Mouse (Mus musculus): Measurements from ENCODE around the gene Tnfrsf13b.
"Not testable (repeated sequence)": the region's sequence is repeated elsewhere in the genome, so short reads cannot be mapped to it uniquely, and the experiment has no call there.

Tnfrsf13b gene

DNA sequence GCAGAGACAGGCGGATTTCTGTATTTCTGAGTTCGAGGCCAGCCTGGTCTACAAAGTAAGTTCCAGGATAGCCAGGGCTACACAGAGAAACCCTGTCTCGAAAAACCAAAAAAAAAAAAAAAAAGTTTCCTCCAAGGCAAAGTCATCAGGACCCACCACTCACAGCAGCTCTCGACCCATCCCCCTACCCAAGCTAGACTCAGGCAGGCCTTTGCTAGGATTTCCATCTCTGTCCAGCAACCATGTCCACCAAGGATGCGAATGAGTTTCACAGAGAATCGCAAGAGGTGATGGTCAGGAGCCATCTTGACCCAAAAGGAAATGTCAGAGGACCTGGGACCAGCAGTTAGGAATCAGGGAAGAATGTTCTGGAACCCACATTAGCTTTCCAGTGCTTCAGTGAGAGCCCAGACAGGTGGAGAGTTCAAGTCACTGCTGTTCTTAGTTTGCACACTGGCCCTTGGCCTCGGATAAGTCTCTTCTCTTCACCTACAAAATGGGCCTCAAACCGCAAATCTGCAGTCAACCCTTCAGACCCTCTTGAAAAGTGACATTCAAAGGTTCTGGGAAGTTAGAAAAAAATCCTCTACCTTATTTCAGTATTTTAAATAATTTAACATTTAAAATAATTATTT is 983 bp downstream of the Tnfrsf13b start:
- no peak for DNase-seq (ENCODE audit: low read depth, low spot score)

- DNase-seq (ENCODE audit: low read depth, low spot score), result no peak
Measured at GRCm38 (mm10) chr11:61129305-61129704, 2.8 kb downstream of the Tnfrsf13b start.

DNA sequence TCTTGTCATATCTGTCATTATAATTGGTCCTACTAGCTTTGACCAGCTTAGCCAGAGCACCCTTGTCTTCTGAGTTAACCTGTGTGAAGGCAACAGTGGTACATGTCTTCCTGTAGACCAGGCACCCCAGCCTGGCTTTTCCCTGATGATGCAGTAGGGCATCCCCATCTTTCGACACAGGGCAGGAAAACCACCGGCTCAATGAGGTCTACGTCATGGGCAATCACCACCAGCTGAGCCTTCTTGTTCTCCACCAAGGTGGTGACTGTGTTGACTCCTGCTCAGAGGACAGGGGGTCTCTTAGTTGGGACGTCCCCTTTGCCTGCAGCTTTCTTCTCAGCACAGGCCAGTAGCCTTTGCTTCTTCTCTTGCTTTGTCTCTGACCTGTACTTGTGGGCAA is 4.1 kb downstream of the Tnfrsf13b start:
- not testable (repeated sequence) for DNase-seq (ENCODE audit: low read depth, low spot score)

GRCm38 (mm10) chr11:61132943-61133342 is 6.4 kb downstream of the Tnfrsf13b start:
- DNase-seq (ENCODE audit: low read depth, low spot score), result no peak

GRCm38 (mm10) chr11:61141693-61142092 is 15.1 kb downstream of the Tnfrsf13b start:
- DNase-seq (ENCODE audit: low read depth, low spot score), result no peak

DNA sequence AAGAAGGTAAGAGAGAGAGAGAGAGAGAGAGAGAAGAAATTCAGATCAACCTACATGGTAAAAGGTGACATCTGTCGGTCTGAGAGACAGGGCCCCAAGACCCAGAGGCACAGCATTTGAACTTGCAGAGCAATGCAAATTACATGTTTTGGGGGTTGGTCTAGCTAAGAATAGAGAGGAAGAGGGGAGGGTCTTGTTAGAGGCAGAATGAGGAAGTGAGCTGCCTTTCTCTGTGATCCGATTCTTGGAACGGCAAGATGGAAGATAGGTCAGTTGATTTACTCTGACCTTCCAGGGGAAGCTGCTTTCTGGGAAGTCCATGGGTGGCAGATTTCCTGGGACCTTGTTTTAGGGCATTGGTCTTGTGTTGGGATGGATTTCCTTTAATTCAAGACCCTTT is 15.7 kb downstream of the Tnfrsf13b start:
- no peak for DNase-seq (ENCODE audit: low read depth, low spot score)

DNA sequence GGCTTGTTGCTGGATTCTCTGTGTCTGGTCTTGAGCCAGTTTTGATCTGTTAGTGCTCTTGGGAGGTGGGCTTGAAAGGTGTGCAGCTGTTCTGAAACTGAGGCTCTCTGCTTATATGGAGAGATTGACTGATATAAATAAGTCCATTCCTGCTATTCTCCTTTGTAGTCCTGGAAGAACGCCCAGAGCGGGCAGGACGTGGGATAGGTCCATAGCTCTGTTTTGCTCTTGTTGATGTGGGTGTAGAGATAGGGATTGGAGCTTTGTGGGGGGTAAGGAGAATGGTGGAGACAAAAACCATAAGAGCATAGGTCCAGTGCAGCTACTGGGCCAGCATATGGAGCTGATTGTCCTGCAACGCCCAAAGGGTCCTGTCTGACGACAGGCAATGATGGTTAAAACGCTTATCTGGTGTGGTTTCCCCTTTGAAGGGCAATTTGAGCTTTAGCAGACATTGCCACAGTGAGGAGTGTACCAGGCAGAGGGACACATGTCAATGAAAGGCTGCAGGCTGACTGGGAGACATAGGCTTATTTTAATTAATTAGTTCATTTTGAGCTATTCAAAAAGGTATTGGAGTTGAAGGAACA is 16.5 kb downstream of the Tnfrsf13b start:
- no peak for DNase-seq (ENCODE audit: low read depth, low spot score)

- DNase-seq (ENCODE audit: low read depth, low spot score), result no peak
Measured at GRCm38 (mm10) chr11:61143564-61144469, 17.3 kb downstream of the Tnfrsf13b start.

GRCm38 (mm10) chr11:61145551-61145950 is 19.0 kb downstream of the Tnfrsf13b start:
- no peak for DNase-seq (ENCODE audit: low read depth, low spot score)

DNA sequence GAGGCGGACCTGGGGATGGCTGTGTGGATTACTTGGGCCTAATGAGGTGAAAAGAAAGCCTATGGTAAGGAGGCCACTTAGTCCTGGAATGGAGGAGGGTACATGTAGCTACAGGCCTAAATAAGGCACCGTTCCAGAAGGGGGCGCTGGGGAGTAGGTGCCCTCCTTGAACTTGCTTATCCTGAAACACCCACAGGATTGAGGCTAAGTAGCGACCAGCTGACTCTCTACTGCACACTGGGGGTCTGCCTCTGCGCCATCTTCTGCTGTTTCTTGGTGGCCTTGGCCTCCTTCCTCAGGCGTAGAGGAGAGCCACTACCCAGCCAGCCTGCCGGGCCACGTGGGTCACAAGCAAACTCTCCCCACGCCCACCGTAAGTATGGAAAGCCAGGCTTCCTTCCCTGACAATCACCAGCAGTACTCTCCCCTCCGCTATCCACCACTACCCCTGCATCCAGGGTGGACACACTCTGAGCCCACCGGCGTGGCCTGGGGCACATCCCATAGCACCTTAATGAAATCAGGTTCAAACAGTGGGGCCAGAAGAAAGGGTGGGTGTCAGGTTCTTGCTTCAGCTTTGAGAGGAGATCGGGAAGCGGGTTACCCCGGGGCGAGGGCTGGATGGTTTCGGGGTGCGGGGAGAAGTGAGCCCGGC is 20.2 kb downstream of the Tnfrsf13b start:
- DNase-seq (ENCODE audit: low read depth, low spot score), result peak; percentile 28

- peak; percentile 21 for DNase-seq (ENCODE audit: low read depth, low spot score)
Measured at GRCm38 (mm10) chr11:61147300-61147683, 20.7 kb downstream of the Tnfrsf13b start.

DNA sequence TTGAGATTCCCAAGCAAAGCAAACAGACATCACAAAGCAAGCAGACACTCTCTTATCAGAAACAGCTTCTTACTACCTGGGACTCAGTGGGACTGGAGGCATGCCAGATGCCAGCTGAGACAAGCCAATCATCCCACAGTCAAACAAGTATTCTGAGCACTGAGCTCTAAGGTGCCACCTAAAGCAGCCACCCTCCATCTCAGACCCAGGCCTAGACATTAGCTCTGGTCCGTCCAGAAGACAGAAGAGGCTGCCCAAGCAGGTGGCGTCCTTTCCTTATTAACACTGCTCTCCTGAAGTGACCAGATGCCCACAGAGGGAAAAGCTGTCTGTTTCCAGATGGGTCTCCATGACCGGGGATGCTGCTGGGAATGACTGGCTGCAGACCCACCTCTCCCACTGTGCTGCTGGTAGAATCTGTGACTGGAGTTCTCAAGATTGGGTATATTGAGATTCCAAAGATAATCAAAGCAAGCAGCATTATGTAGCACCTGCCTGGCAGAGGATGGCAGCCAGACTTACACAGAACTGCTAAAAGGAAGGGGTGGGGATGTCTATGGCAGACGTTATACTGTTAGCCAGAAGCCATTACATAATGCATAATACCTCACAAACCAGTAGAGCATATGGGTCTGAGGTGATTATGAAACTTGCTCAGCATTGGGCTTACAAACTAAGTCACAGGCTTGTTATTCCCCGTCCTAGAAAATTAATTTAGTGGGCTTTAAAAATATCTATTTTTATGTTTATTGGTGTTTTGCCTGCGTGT is 23.9 kb downstream of the Tnfrsf13b start:
- DNase-seq (ENCODE audit: low read depth, low spot score), result no peak

- DNase-seq (ENCODE audit: low read depth, low spot score), result no peak
Measured at GRCm38 (mm10) chr11:61155727-61156126, 29.2 kb downstream of the Tnfrsf13b start.

GRCm38 (mm10) chr11:61158141-61158540 is 31.6 kb downstream of the Tnfrsf13b start:
- no peak for DNase-seq (ENCODE audit: low read depth, low spot score)

- no peak for DNase-seq (ENCODE audit: low read depth, low spot score)
Measured at GRCm38 (mm10) chr11:61159796-61160732, 33.5 kb downstream of the Tnfrsf13b start.

DNA sequence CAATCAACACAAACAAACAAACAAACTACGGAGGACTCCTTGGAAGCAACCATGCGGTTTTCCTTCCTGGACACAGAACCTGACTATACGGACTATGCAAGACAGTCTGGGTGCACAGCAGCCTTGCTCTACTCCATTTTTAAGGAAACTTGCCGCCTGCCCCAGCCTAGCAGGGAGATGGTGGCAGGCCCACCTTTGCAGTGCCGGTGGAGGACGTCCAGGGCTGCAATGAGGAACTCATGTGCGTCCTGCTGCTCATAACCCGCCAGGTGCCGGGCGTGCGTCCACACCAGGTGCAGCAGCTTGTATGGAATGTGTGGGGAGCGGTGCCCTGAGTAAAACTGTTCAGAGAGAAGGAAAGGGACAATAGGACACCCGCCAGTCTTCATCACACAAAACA is 34.6 kb downstream of the Tnfrsf13b start:
- no peak for DNase-seq (ENCODE audit: low read depth, low spot score)

- DNase-seq (ENCODE audit: low read depth, low spot score), result no peak
Measured at GRCm38 (mm10) chr11:61162776-61163175, 36.2 kb downstream of the Tnfrsf13b start.

GRCm38 (mm10) chr11:61163341-61163740 is 36.8 kb downstream of the Tnfrsf13b start:
- DNase-seq (ENCODE audit: low read depth, low spot score), result no peak

DNA sequence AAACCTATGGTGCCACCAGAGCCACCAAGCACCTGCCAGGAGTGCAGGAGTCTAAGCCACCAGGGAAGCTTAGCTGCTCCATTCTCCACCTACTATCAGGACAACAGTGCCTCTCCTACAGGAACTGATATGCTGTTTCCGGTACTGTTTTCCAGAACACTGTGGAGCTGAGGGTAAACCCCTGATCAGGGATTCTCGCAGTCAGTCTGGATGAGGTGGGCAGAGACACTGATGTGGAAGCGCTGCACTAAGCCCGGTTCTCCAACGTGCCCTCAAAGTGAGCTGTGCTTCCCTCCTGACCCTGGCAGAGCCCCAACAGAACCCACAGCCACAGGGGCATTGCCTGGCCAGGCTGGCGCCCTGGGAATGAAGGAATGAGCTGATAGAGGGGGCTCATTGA is 37.8 kb downstream of the Tnfrsf13b start:
- no peak for DNase-seq (ENCODE audit: low read depth, low spot score)

DNA sequence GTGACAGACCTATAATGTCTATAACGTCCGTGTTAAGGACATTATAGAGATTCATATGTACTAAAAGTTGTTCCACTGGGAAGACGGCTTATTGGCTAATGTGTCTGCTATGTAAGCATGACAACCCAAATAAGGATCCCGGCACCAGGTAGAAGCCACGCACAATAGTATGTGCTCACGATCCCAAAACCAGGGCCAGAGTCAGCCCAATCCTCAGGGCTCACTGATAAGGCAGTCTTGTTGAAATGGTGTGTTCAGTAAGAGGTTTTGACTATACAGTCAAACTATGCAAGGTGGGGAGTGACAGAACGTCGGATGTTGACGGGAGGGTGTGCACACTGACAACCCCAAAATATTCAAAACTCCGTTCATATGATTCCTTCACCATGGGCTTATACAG is 38.3 kb downstream of the Tnfrsf13b start:
- DNase-seq (ENCODE audit: low read depth, low spot score), result no peak

All from retina, postnatal 7 days (tissue).